ENCODE assay signal across 9 mouse cellular contexts in the genomic region with DNA sequence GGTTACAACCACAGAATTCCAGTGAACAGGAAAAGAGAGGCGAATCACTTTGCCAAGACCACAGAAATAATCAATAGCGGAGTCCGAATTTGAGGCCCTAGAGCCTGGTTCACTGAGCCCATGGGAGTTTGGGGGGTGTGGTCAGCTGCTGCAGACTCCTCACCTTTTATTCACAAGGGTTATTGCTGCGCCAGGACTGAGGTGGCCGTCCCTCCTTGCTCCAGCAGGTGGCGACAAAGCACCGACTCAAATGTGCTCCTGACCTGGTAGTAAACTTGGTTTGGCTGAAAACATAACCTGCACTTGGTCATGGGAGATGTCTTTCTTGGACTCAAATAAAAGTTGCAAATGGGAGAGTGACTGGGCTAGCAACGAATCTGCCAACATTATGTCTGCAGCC. TPM values are rescaled to one million over a fixed set of nuclear protein-coding genes. Genes with fewer than 3 reads are reported as not detected.
DNase-seq lines count a peak whose midpoint lies in the region; ATAC-seq and TF ChIP-seq lines count a peak whose summit lies in the region.
"Had no signal": no experiment of that assay in that cellular context is flagged by ENCODE, and none has a peak within 500 bp of the region (broad histone marks: within the 10 kb centered on the region; RNA-seq: fewer than 3 reads in every experiment).

No protein-coding gene starts in this region.

- H3K36me3 ChIP-seq in C2C12 (ENCODE audit: control insufficient read depth, insufficient read depth), result no peaks in the 10 kb centered on the region
- peaks cover 6% of the 10 kb centered on the region for H3K36me3 ChIP-seq in embryonic facial prominence, embryonic 10.5 days (replicated peaks)
- H3K36me3 ChIP-seq in heart, embryonic 16.5 days (ENCODE audit: control insufficient read depth, insufficient read depth), result no peaks in the 10 kb centered on the region
- H3K36me3 ChIP-seq in liver, embryonic 13.5 days, result 0 out of 2 replicates have a peak, but pooled peaks cover 3% of the 10 kb centered on the region
- no peaks in the 10 kb centered on the region for H3K36me3 ChIP-seq in neural tube, embryonic 14.5 days (ENCODE audit: control insufficient read depth, insufficient read depth, low read length)
- H3K36me3 ChIP-seq: embryonic facial prominence, embryonic 15.5 days had no signal

- 5% methylated on average over 8 of the region's 8 CpGs for WGBS in embryonic facial prominence, embryonic 10.5 days
- 7% methylated on average over 8 of the region's 8 CpGs for WGBS in heart, embryonic 16.5 days
- 8% methylated on average over 8 of the region's 8 CpGs for WGBS in liver, embryonic 13.5 days (ENCODE audit: insufficient replicate concordance)
- 7% methylated on average over 8 of the region's 8 CpGs for WGBS in neural tube, embryonic 14.5 days

- no peak overlapping the region for H3K9ac ChIP-seq in heart, embryonic 16.5 days (ENCODE audit: low read length)
- no peak overlapping the region for H3K9ac ChIP-seq in liver, embryonic 13.5 days
- no peak overlapping the region for H3K9ac ChIP-seq in neural tube, embryonic 14.5 days (replicated peaks; ENCODE audit: low read depth, low read length)
- H3K9ac ChIP-seq: embryonic facial prominence, embryonic 15.5 days had no signal

- H3K79me2 ChIP-seq in C2C12 (ENCODE audit: control insufficient read depth, insufficient read depth), result no peaks in the 10 kb centered on the region

- H3K27me3 ChIP-seq in C2C12 (ENCODE audit: control insufficient read depth, insufficient read depth, insufficient read length), result no peaks in the 10 kb centered on the region
- H3K27me3 ChIP-seq in embryonic facial prominence, embryonic 10.5 days (replicated peaks; ENCODE audit: low read depth, poor library complexity, severe bottlenecking), result no peaks in the 10 kb centered on the region
- H3K27me3 ChIP-seq in heart, embryonic 16.5 days (ENCODE audit: control insufficient read depth, insufficient read depth, low read length), result no peaks in the 10 kb centered on the region
- H3K27me3 ChIP-seq in liver, embryonic 13.5 days, result no peaks in the 10 kb centered on the region
- no peaks in the 10 kb centered on the region for H3K27me3 ChIP-seq in neural tube, embryonic 14.5 days (ENCODE audit: control insufficient read depth, insufficient read depth, low read length)
- H3K27me3 ChIP-seq: embryonic facial prominence, embryonic 15.5 days had no signal

- H3K79me3 ChIP-seq in C2C12 (ENCODE audit: low read depth), result no peaks in the 10 kb centered on the region

- no peaks in the 10 kb centered on the region for H3K4me1 ChIP-seq in embryonic facial prominence, embryonic 10.5 days
- H3K4me1 ChIP-seq in heart, embryonic 16.5 days (ENCODE audit: control insufficient read depth, insufficient read depth, low read length), result no peaks in the 10 kb centered on the region
- no peaks in the 10 kb centered on the region for H3K4me1 ChIP-seq in liver, embryonic 13.5 days (replicated peaks)
- H3K4me1 ChIP-seq in neural tube, embryonic 14.5 days (ENCODE audit: control insufficient read depth, insufficient read depth, low read length), result no peaks in the 10 kb centered on the region
- H3K4me1 ChIP-seq: embryonic facial prominence, embryonic 15.5 days had no signal

- peak; percentile 91 for TF ChIP-seq CTCF in C2C12 (IDR thresholded peaks at IDR 0.05; ENCODE audit: control insufficient read depth, insufficient read depth, insufficient read length)

- no peak overlapping the region for H3K4me3 ChIP-seq in C2C12 (ENCODE audit: insufficient read depth, poor library complexity, severe bottlenecking)
- no peak overlapping the region for H3K4me3 ChIP-seq in embryonic facial prominence, embryonic 10.5 days
- H3K4me3 ChIP-seq in heart, embryonic 16.5 days (ENCODE audit: low read length), result no peak overlapping the region
- H3K4me3 ChIP-seq in liver, embryonic 13.5 days (replicated peaks), result no peak overlapping the region
- no peak overlapping the region for H3K4me3 ChIP-seq in neural tube, embryonic 14.5 days (ENCODE audit: low read depth, low read length)
- H3K4me3 ChIP-seq: embryonic facial prominence, embryonic 15.5 days had no signal

- peak; percentile 90 for DNase-seq in adrenal gland, postnatal 10 days
- DNase-seq in embryonic facial prominence, embryonic 10.5 days (ENCODE audit: low spot score), result peak; percentile 84
- DNase-seq in kidney, postnatal 10 days, result peak; percentile 89
- DNase-seq in liver, embryonic 13.5 days, result peak; percentile 41
- DNase-seq in testis, postnatal 10 days (ENCODE audit: low spot score), result peak; percentile 90

- H3ac ChIP-seq in C2C12 (ENCODE audit: control insufficient read depth, insufficient read length, low read depth), result no peak overlapping the region

- 0 out of 2 replicates have a peak, but pooled peaks have one; percentile 32 for ATAC-seq in heart, embryonic 16.5 days (replicated peaks; ENCODE audit: extremely low read depth, insufficient read depth, low FRiP score)
- ATAC-seq in liver, embryonic 13.5 days (ENCODE audit: low read depth), result no peak
- ATAC-seq in neural tube, embryonic 14.5 days (ENCODE audit: low read depth), result peak; percentile 47

- no peak overlapping the region for H3K27ac ChIP-seq in embryonic facial prominence, embryonic 10.5 days (replicated peaks)
- H3K27ac ChIP-seq in heart, embryonic 16.5 days (ENCODE audit: low read length), result no peak overlapping the region
- no peak overlapping the region for H3K27ac ChIP-seq in liver, embryonic 13.5 days
- H3K27ac ChIP-seq in neural tube, embryonic 14.5 days (ENCODE audit: low read depth, low read length), result no peak overlapping the region
- H3K27ac ChIP-seq: embryonic facial prominence, embryonic 15.5 days had no signal

- no peaks in the 10 kb centered on the region for H3K9me3 ChIP-seq in embryonic facial prominence, embryonic 10.5 days
- H3K9me3 ChIP-seq in heart, embryonic 16.5 days (replicated peaks; ENCODE audit: control insufficient read depth, low read length), result no peaks in the 10 kb centered on the region
- no peaks in the 10 kb centered on the region for H3K9me3 ChIP-seq in liver, embryonic 13.5 days (replicated peaks)
- no peaks in the 10 kb centered on the region for H3K9me3 ChIP-seq in neural tube, embryonic 14.5 days (ENCODE audit: control insufficient read depth, low read length)
- H3K9me3 ChIP-seq: embryonic facial prominence, embryonic 15.5 days had no signal

- H3K4me2 ChIP-seq in heart, embryonic 16.5 days (ENCODE audit: low read depth, low read length), result no peak overlapping the region
- no peak overlapping the region for H3K4me2 ChIP-seq in liver, embryonic 13.5 days
- no peak overlapping the region for H3K4me2 ChIP-seq in neural tube, embryonic 14.5 days (ENCODE audit: low read depth, low read length)
- H3K4me2 ChIP-seq: embryonic facial prominence, embryonic 15.5 days had no signal

TF ChIP-seq in C2C12, 6 proteins besides CTCF, POLR2A, EP300 and RAD21:
- TF ChIP-seq MAX (IDR thresholded peaks at IDR 0.05) (no peak), FOSL1 (IDR thresholded peaks at IDR 0.05; ENCODE audit: insufficient read depth, low read length, poor library complexity, severe bottlenecking) (no peak), CEBPB (IDR thresholded peaks at IDR 0.05; ENCODE audit: low read depth) (no peak), MYOD1 (IDR thresholded peaks at IDR 0.05; ENCODE audit: control insufficient read depth, insufficient read length, low read depth) (no peak), MYOG (IDR thresholded peaks at IDR 0.05; ENCODE audit: control insufficient read depth, extremely low read depth, insufficient read length) (no peak)

RNA-seq across cellular contexts. Expression of gene Vmn1r40, which starts 27.2 kb away (rescaled TPM):
- not detected for polyA plus RNA-seq in C2C12 (2012; fragmentation: generic; extraction: Trizol)
- total RNA-seq in adrenal gland, postnatal 10 days (2021), result not detected
- not detected in 2 replicates for polyA plus RNA-seq in embryonic facial prominence, embryonic 10.5 days (2016; fragmentation: Nextera tagmentation; extraction: Ambion mirVana)
- not detected in 2 replicates for polyA plus RNA-seq in heart, embryonic 16.5 days (2015; fragmentation: Nextera tagmentation; extraction: Ambion mirVana)
- not detected in 2 replicates for polyA plus RNA-seq in liver, embryonic 13.5 days (2015; fragmentation: Nextera tagmentation; extraction: Ambion mirVana)
- polyA plus RNA-seq in neural tube, embryonic 14.5 days (2014; fragmentation: Nextera tagmentation; extraction: Ambion mirVana), result not detected in 2 replicates
- polyA plus RNA-seq: embryonic facial prominence, embryonic 15.5 days had no signal

RNA-seq across cellular contexts. Expression of gene Txnrd3, which starts 36.4 kb away (rescaled TPM):
- polyA plus RNA-seq in C2C12 (2012; fragmentation: generic; extraction: Trizol), result 5.7 TPM
- 10 to 100 TPM; 14.4 TPM for total RNA-seq in adrenal gland, postnatal 10 days (2021)
- polyA plus RNA-seq in embryonic facial prominence, embryonic 10.5 days (2016; fragmentation: Nextera tagmentation; extraction: Ambion mirVana), result 9.2 and 9.8 TPM in 2 replicates
- polyA plus RNA-seq in heart, embryonic 16.5 days (2015; fragmentation: Nextera tagmentation; extraction: Ambion mirVana), result 14.3 and 15.3 TPM in 2 replicates
- 4.0 and 4.2 TPM in 2 replicates for polyA plus RNA-seq in liver, embryonic 13.5 days (2015; fragmentation: Nextera tagmentation; extraction: Ambion mirVana)
- polyA plus RNA-seq in neural tube, embryonic 14.5 days (2014; fragmentation: Nextera tagmentation; extraction: Ambion mirVana), result 12.8 and 13.5 TPM in 2 replicates
